Mouse (Mus musculus): ENCODE measurements around the gene Mgat4a. TPM values are rescaled to one million over a fixed set of nuclear protein-coding genes. Genes with fewer than 3 reads are reported as not detected.

Mgat4a gene
- total and polyA plus RNA-seq, 3 experiments = 22.3 to 23.2 (median 22.9) TPM

DNA sequence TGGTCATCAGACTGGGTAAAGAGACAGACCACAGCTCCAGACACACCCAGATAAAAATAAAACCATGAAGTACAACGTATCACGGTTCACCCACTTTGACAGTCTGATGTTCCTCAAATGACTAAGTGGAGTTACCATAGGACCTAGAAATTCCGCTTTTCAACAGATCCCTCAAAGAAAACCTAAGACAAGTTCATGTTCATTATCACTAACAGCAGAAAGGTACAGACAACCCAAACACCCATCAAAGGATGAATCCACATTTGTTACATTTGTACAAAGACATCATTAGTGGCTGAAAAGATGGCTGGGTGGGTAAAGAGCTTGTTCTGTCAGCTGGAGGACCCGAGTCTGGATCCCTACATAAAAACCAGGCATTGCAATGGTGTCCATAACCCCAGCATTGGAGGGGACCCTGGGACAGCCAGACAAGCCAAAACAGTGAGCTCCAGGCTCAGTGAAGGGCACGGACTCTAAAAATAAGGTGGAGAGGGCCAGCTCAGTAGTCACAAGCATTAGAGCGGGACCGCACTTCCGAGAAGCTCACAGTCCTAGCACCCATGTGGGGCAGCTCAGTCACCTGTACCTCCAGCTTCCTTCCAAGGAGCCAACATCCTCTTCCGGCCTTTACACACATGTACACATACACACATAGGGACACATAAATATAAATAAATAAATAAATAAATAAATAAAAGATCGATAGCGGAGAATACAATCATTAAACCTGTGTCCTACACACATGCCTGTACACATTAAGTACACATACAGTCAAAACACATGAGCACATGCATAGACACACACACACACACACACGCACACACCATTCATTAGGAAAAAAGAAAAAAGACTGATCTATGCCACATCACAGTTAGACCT, 8.9 kb downstream of the Mgat4a start:
- dilution Hi-C loops (cut with MboI; ENCODE audit: extremely low pct_ligation_motif_present, extremely low pct_unique_long_range_greater_than_20kb, low sequenced_read_pairs) (no loop called here), in situ Hi-C loops (cut with MboI; ENCODE audit: low pct_ligation_motif_present, low pct_unique_long_range_greater_than_20kb, low sequenced_read_pairs) (loop anchor here (5.0 kb wide), 1 partner anchor 40 kb away; no protein-coding TSS in a partner anchor)
- Histone ChIP-seq H3K36me3 (replicated peaks in 1 of 2; ENCODE audit: control insufficient read depth in 1 of 2, insufficient read depth in 1 of 2, low read length in 1 of 2) (peaks cover 8 to 42% of the 10 kb centered on the region in 2 experiments), H3K9me3 (replicated peaks; ENCODE audit: low read length) (no peaks in the 10 kb centered on the region), H3K79me2 (replicated peaks; ENCODE audit: control insufficient read depth, extremely low read depth, insufficient read depth, poor library complexity, severe bottlenecking) (peaks cover 67% of the 10 kb centered on the region), H3K4me2 (ENCODE audit: insufficient read depth, low read depth, poor library complexity, severe bottlenecking) (peak overlapping the region; percentile 53), H3K27ac (ENCODE audit: insufficient read depth, low read depth) (peak overlapping the region; percentile 84), H3K4me3 (replicated peaks in 1 of 3; ENCODE audit: low read depth in 2 of 3, low read length in 2 of 3, poor library complexity in 1 of 3) (peak overlapping the region; percentile 8 to 34 (median 29)), H3K4me1 (ENCODE audit: control insufficient read depth in 1 of 2, insufficient read depth in 2 of 2) (peaks cover 16 to 77% of the 10 kb centered on the region in 2 experiments), H3K9ac (ENCODE audit: insufficient read depth, low read depth) (peak overlapping the region; percentile 22; the same call in 1 of the 2 replicates), H3K27me3 (replicated peaks) (no peaks in the 10 kb centered on the region)
- peak; percentile 77 for DNase-seq (ENCODE audit: extremely low read depth)
- TF ChIP-seq JUN (IDR thresholded peaks at IDR 0.05; ENCODE audit: insufficient read depth, low read depth, low read length) = peak; percentile 33; the same call in 1 of the 2 replicates
- no peak for TF ChIP-seq PAX5 (IDR thresholded peaks at IDR 0.05; ENCODE audit: low read length)
- TF ChIP-seq NRF1 (IDR thresholded peaks at IDR 0.05; ENCODE audit: low read depth, low read length) = no peak
- TF ChIP-seq SMC3 (IDR thresholded peaks at IDR 0.05; ENCODE audit: low read depth, low read length) = no peak
- TF ChIP-seq RAD21 (IDR thresholded peaks at IDR 0.05; ENCODE audit: low read depth, low read length) = no peak; the same call in 1 of the 2 replicates
- TF ChIP-seq UBTF (IDR thresholded peaks at IDR 0.05; ENCODE audit: low read depth, low read length) = no peak
- TF ChIP-seq POLR2A (IDR thresholded peaks at IDR 0.05; ENCODE audit: low read depth, low read length) = 0 out of 2 replicates have a peak, but pooled peaks have one; percentile 23
- TF ChIP-seq USF1 (IDR thresholded peaks at IDR 0.05; ENCODE audit: low read depth, low read length) = no peak
- TF ChIP-seq GABPA (IDR thresholded peaks at IDR 0.05; ENCODE audit: insufficient replicate concordance, low read depth, low read length) = no peak
- peak; percentile 31 for TF ChIP-seq BHLHE40 (IDR thresholded peaks at IDR 0.05; ENCODE audit: low read depth, low read length)
- no peak for TF ChIP-seq ZC3H11A (IDR thresholded peaks at IDR 0.05; ENCODE audit: low read depth, low read length)
- no peak for TF ChIP-seq MAX (IDR thresholded peaks at IDR 0.05; ENCODE audit: low read length)
- no peak for TF ChIP-seq ZKSCAN1 (IDR thresholded peaks at IDR 0.05; ENCODE audit: borderline replicate concordance, low read depth, low read length)
- TF ChIP-seq HCFC1 (IDR thresholded peaks at IDR 0.05; ENCODE audit: low read depth, low read length) = no peak
- no peak for TF ChIP-seq CTCF (conservative IDR thresholded peaks at IDR 0.05 in 1 of 2, IDR thresholded peaks at IDR 0.05 in 1 of 2; ENCODE audit: low read depth in 2 of 2, low read length in 2 of 2)
- TF ChIP-seq RCOR1 (conservative IDR thresholded peaks at IDR 0.05; ENCODE audit: low read depth, low read length) = peak; percentile 61; the same call in 1 of the 2 replicates
- TF ChIP-seq TCF12 (IDR thresholded peaks at IDR 0.05; ENCODE audit: low read depth, low read length) = no peak
- peak; percentile 10; the same call in 1 of the 2 replicates for TF ChIP-seq MEF2A (IDR thresholded peaks at IDR 0.05; ENCODE audit: borderline replicate concordance, low read depth, low read length)
- peak; percentile 83 for TF ChIP-seq EP300 (IDR thresholded peaks at IDR 0.05; ENCODE audit: low read length)
- peak; percentile 77 for TF ChIP-seq JUND (conservative IDR thresholded peaks at IDR 0.05; ENCODE audit: low read depth, low read length)
- TF ChIP-seq ZNF384 (IDR thresholded peaks at IDR 0.05; ENCODE audit: low read depth, low read length) = peak; percentile 32
- peak; percentile 62; the same call in 1 of the 2 replicates for TF ChIP-seq MXI1 (IDR thresholded peaks at IDR 0.05; ENCODE audit: low read depth, low read length)
- peak; percentile 40; the same call in 1 of the 2 replicates for TF ChIP-seq CHD1 (IDR thresholded peaks at IDR 0.05; ENCODE audit: low read depth, low read length)
- TF ChIP-seq ZMIZ1 (IDR thresholded peaks at IDR 0.05; ENCODE audit: low read depth, low read length) = peak; percentile 32; the same call in 1 of the 2 replicates
- peak; percentile 52; the same call in 1 of the 2 replicates for TF ChIP-seq MYC (IDR thresholded peaks at IDR 0.05; ENCODE audit: low read depth, low read length)
- TF ChIP-seq E2F4 (IDR thresholded peaks at IDR 0.05; ENCODE audit: insufficient replicate concordance, low read depth, low read length) = no peak
- no peak for TF ChIP-seq POLR2AphosphoS2 (IDR thresholded peaks at IDR 0.05; ENCODE audit: low read depth, low read length)
- TF ChIP-seq USF2 (conservative IDR thresholded peaks at IDR 0.05; ENCODE audit: low read depth, low read length) = no peak
- TF ChIP-seq KAT2A (IDR thresholded peaks at IDR 0.05; ENCODE audit: insufficient replicate concordance, low read length) = no peak
- no peak for TF ChIP-seq CHD2 (IDR thresholded peaks at IDR 0.05; ENCODE audit: low read length)
- TF ChIP-seq ETS1 (conservative IDR thresholded peaks at IDR 0.05; ENCODE audit: low read depth, low read length) = 0 out of 2 replicates have a peak, but pooled peaks have one; percentile 47
- TF ChIP-seq MAZ (IDR thresholded peaks at IDR 0.05; ENCODE audit: low read depth, low read length) = no peak
- TF ChIP-seq SIN3A (IDR thresholded peaks at IDR 0.05; ENCODE audit: low read length) = peak; percentile 88
- peak; percentile 81 for TF ChIP-seq IRF4 (IDR thresholded peaks at IDR 0.05; ENCODE audit: low read depth, low read length)
- no peak for TF ChIP-seq NELFE (IDR thresholded peaks at IDR 0.05; ENCODE audit: low read depth, low read length)
- peak; percentile 63 for TF ChIP-seq TBP (conservative IDR thresholded peaks at IDR 0.05; ENCODE audit: low read depth, low read length)
- TF ChIP-seq MAFK (IDR thresholded peaks at IDR 0.05; ENCODE audit: insufficient replicate concordance, low read length) = no peak
- TF ChIP-seq ELF1 (IDR thresholded peaks at IDR 0.05; ENCODE audit: low read depth, low read length) = peak; percentile 50; the same call in 1 of the 2 replicates
